Mouse (Mus musculus) kidney, adult 18-20 months (tissue): ENCODE measurements around the gene Rbm24.

Source experiments
- DNase-seq: peaks from one replicate; pipeline ENCODE4 v3.0.0; 2021

Rbm24 gene

GRCm38 (mm10) chr13:46418141-46418601, at the start of gene Rbm24:
Gene Rbm24 (plus strand): TSS chr13:46418434.
- DNase-seq: no peak

GRCm38 (mm10) chr13:46372884-46373283, 45.4 kb upstream of the Rbm24 start:
- DNase-seq: no peak

GRCm38 (mm10) chr13:46375371-46375770, 42.9 kb upstream of the Rbm24 start:
- DNase-seq: no peak

- no peak for DNase-seq
Measured at GRCm38 (mm10) chr13:46387396-46387795, 30.8 kb upstream of the Rbm24 start.

GRCm38 (mm10) chr13:46391654-46392053, 26.6 kb upstream of the Rbm24 start:
- no peak for DNase-seq

- DNase-seq: no peak
Measured at GRCm38 (mm10) chr13:46392893-46393292, 25.3 kb upstream of the Rbm24 start.

- no peak for DNase-seq
Measured at GRCm38 (mm10) chr13:46393936-46394335, 24.3 kb upstream of the Rbm24 start.

GRCm38 (mm10) chr13:46397235-46397634, 21.0 kb upstream of the Rbm24 start:
- DNase-seq: no peak

GRCm38 (mm10) chr13:46407151-46407550, 11.1 kb upstream of the Rbm24 start:
- no peak for DNase-seq

GRCm38 (mm10) chr13:46412247-46412646, 6.0 kb upstream of the Rbm24 start:
- no peak for DNase-seq

GRCm38 (mm10) chr13:46413588-46413987, 4.6 kb upstream of the Rbm24 start:
- no peak for DNase-seq

GRCm38 (mm10) chr13:46414050-46414449, 4.2 kb upstream of the Rbm24 start:
- no peak for DNase-seq

- DNase-seq: no peak
Measured at GRCm38 (mm10) chr13:46416021-46416420, 2.2 kb upstream of the Rbm24 start.

GRCm38 (mm10) chr13:46417594-46417993, 640 bp upstream of the Rbm24 start:
- no peak for DNase-seq

- peak; percentile 4 for DNase-seq
Measured at GRCm38 (mm10) chr13:46418731-46419545, 704 bp downstream of the Rbm24 start.

- no peak for DNase-seq
Measured at GRCm38 (mm10) chr13:46419648-46420047, 1.4 kb downstream of the Rbm24 start.

- DNase-seq: no peak
Measured at GRCm38 (mm10) chr13:46420095-46420494, 1.9 kb downstream of the Rbm24 start.

GRCm38 (mm10) chr13:46423805-46424204, 5.6 kb downstream of the Rbm24 start:
- no peak for DNase-seq

GRCm38 (mm10) chr13:46424376-46424775, 6.1 kb downstream of the Rbm24 start:
- no peak for DNase-seq

- no peak for DNase-seq
Measured at GRCm38 (mm10) chr13:46426651-46427269, 8.5 kb downstream of the Rbm24 start.

GRCm38 (mm10) chr13:46428964-46429363, 10.7 kb downstream of the Rbm24 start:
- no peak for DNase-seq

GRCm38 (mm10) chr13:46429866-46430265, 11.6 kb downstream of the Rbm24 start:
- no peak for DNase-seq

GRCm38 (mm10) chr13:46433880-46434560, 15.8 kb downstream of the Rbm24 start:
- DNase-seq: no peak

- DNase-seq: no peak
Measured at GRCm38 (mm10) chr13:46438960-46439359, 20.7 kb downstream of the Rbm24 start.
